8 mouse cellular contexts compared by ENCODE assay signal in genomic region chr14:46831837-46832333, GRCm38 (mm10). TPM values are rescaled to one million over a fixed set of nuclear protein-coding genes. Genes with fewer than 3 reads are reported as not detected.
DNase-seq lines count a peak whose midpoint lies in the region; ATAC-seq lines count a peak whose summit lies in the region.

TSS of gene Cgrrf1 (plus strand) at chr14:46832125.

- H3K27ac ChIP-seq in hindbrain, embryonic 12.5 days, result 0 out of 2 replicates have a peak within 1 kb of the TSS, but pooled peaks have one; percentile 30

- no peaks in the 10 kb centered on the region for H3K9me3 ChIP-seq in hindbrain, embryonic 12.5 days (replicated peaks)

- DNase-seq in NIH3T3 (ENCODE audit: low read depth), result peak; percentile 97
- peak; percentile 96 to 97 for DNase-seq in cerebellum, postnatal 10 days
- peak; percentile 87 to 88 for DNase-seq in frontal cortex, postnatal 10 days (ENCODE audit: low spot score in 2 of 2)
- DNase-seq in layer of hippocampus, postnatal 14 days (ENCODE audit: low spot score in 2 of 2), result peak; percentile 83 to 92
- DNase-seq in lung, postnatal 14 days, result peak; percentile 97
- DNase-seq in retina, adult 2 months (ENCODE audit: low read depth, low spot score), result peak; percentile 85
- DNase-seq in thymus, postnatal 36 days, result peak; percentile 83 to 87

- H3K4me3 ChIP-seq in hindbrain, embryonic 12.5 days, result peak within 1 kb of the TSS; percentile 78

- H3K4me2 ChIP-seq in hindbrain, embryonic 12.5 days (replicated peaks), result peak within 1 kb of the TSS; percentile 87

- peak within 1 kb of the TSS; percentile 89 for H3K9ac ChIP-seq in hindbrain, embryonic 12.5 days

- no peaks in the 10 kb centered on the region for H3K27me3 ChIP-seq in hindbrain, embryonic 12.5 days

- WGBS in hindbrain, embryonic 12.5 days, result 0% methylated on average over 32 of the region's 32 CpGs

- ATAC-seq in hindbrain, embryonic 12.5 days (ENCODE audit: low FRiP score), result peak; percentile 99

- H3K36me3 ChIP-seq in hindbrain, embryonic 12.5 days, result no peaks in the 10 kb centered on the region

- H3K4me1 ChIP-seq in hindbrain, embryonic 12.5 days, result peaks cover 10% of the 10 kb centered on the region; the same call in 1 of the 2 replicates

RNA-seq across cellular contexts. Expression of gene Cgrrf1, which starts in this region (rescaled TPM):
- polyA plus RNA-seq in hindbrain, embryonic 12.5 days (2016; fragmentation: Nextera tagmentation; extraction: Ambion mirVana), result 25.2 and 26.4 TPM in 2 replicates
- total RNA-seq in layer of hippocampus, postnatal 14 days (2021), result 10 to 100 TPM; 17.5 to 21.5 TPM

Comparison
In these comparisons a context has a peak if more than half of its experiments do, and no peak if none do; other contexts are left out.
1. Peak in every context shown above with its lines: DNase-seq, ATAC-seq, H3K4me3 ChIP-seq and H3K27ac ChIP-seq.